Mouse (Mus musculus) ES-Bruce4 (cell line): Measurements from ENCODE around the gene Ptges2.

Source experiments
- CTCF ChIP-seq: IDR thresholded peaks from one replicate; pipeline ENCODE4 v1.8.1; 2011; ENCODE audit warnings: low read depth, low read length
- EP300 ChIP-seq: IDR thresholded peaks from 2 replicates; pipeline ENCODE4 v1.6.1; 2011; ENCODE audit warnings: low read depth, low read length; ENCODE audit not compliant: insufficient read depth
- POLR2A ChIP-seq: IDR thresholded peaks from one replicate; pipeline ENCODE4 v1.8.1; 2011; ENCODE audit warnings: low read length; ENCODE audit not compliant: insufficient read depth

- no peak for TF ChIP-seq POLR2A
- TF ChIP-seq CTCF = no peak
- TF ChIP-seq EP300 = 0 out of 2 replicates have a peak, but pooled peaks have one; percentile 32
These were observed 4.8 kb upstream of the Ptges2 start for GRCm38 (mm10) chr2:32390871-32391270.
